Mouse (Mus musculus): ENCODE measurements around the gene Slfn8. TPM values are rescaled to one million over a fixed set of nuclear protein-coding genes. Genes with fewer than 3 reads are reported as not detected.

Slfn8 gene
- 0.36 and 0.39 TPM in 2 replicates for polyA plus RNA-seq (2015; fragmentation: Nextera tagmentation; extraction: Ambion mirVana)

DNA sequence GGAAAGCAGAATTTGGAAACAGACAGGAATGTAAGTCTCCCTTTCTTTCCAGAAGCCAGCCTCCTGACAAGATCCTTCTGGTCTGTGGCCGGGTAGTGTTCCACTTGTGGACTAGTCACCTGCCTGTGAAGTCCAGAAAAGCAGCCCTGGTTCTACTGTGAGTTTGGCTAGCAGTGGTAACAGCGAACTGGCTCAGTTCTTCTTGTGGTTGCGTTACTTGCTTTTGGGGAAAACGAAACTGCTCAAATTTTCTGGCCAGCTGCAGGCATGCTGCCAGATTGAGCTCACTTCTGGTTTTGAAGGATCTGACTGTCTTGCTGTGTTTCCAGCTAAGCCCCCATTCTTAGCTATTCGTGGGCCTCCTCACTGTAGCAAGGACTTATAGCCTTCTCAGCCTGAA is at the start of gene Slfn8:
TSS of gene Slfn8 (minus strand) at position 190 of the 400 bp plus-strand sequence.
- Histone ChIP-seq H3K4me3 (no peak within 1 kb of the TSS), H3K4me1 (no peaks in the 10 kb centered on the region), H3K36me3 (no peaks in the 10 kb centered on the region), H3K4me2 (replicated peaks) (no peak within 1 kb of the TSS), H3K9ac (no peak within 1 kb of the TSS), H3K9me3 (no peaks in the 10 kb centered on the region), H3K27ac (no peak within 1 kb of the TSS), H3K27me3 (no peaks in the 10 kb centered on the region)
- 66% methylated on average over 5 of the region's 5 CpGs for WGBS
- ATAC-seq (ENCODE audit: low FRiP score, low read depth): no peak

DNA sequence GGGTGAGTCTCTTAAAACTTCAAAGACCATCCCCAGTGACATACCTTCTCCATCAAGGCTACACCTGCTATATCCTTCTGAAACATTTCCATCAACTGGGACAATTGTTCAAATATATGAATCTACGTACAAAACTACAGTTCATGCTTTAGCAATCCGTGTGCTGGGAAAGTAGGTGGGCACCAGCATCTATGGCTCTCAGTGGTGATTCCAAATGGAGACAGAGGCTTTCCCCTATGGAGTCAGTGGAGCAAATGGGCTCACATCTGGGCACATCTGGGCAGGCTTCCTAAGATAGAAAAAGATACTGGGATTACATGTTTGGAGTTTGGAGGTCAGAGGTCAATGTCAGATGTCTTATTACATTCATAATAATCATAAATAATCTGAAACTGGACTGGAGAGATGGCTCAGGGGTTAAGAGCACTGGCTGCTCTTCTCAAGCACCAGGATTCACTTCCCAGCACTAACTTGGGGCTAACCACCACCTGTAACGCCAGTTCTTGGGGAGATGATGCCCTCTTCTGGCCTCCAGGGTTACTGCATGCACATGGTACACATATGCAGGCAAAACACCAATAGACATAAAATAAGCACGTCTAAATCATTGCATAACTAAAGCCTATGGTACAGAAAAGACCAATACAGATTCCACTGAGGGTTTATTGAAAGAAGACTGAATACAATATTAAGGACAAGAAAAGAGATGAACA is 47.5 kb upstream of the Slfn8 start:
- no peaks in the 10 kb centered on the region for H3K9me3 ChIP-seq
- WGBS: 70% methylated on average over 4 of the region's 4 CpGs
- H3K36me3 ChIP-seq: no peaks in the 10 kb centered on the region
- ATAC-seq (ENCODE audit: low FRiP score, low read depth): no peak
- no peak overlapping the region for H3K27ac ChIP-seq
- H3K9ac ChIP-seq: no peak overlapping the region
- peaks cover 11% of the 10 kb centered on the region; the same call in 1 of the 2 replicates for H3K27me3 ChIP-seq
- no peak overlapping the region for H3K4me2 ChIP-seq (replicated peaks)
- H3K4me3 ChIP-seq: no peak overlapping the region
- H3K4me1 ChIP-seq: peaks cover 2% of the 10 kb centered on the region; the same call in 1 of the 2 replicates

DNA sequence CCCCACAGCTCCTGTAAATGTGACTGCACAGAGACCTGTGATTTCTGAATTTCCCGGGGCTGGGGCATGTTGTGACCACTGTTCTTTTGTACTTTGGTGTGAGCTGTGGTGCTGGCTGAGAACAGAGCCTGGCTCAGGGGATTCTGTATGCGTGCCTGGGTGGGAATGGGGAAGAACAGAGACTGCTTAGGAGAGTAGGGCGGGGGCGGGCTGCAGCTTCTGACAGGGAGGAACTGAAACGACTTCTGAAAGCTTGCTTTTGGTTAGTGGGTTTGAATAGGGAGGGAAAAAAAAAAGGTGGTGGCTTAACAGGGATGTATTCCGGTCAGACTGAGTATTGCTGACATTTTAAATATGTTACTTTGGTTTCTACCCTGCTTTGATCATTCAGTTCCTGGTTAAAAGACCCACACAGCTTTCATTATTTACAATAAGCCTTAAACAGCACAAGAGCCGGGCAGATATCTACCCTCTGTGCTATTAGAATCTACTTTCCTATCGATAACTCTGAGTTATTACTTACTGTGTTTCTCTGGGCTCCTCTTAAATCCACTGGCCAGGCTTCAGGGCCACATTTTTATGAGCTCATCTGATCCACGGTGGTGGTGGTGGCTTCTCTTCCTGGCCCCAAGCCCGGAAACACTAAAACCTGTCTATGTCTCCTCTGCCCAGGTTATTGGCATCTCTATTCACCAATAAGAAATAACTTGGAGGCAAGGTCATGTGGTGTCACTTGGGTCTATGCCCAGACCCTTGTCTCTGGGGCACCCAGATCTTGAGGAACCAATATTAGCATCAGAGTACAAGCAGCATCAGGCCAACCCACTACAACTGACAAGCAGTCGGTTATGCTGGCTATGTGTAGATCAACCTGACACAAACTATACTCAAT is 46.3 kb upstream of the Slfn8 start:
- 46% methylated on average over 11 of the region's 11 CpGs for WGBS
- Histone ChIP-seq H3K4me2 (replicated peaks) (no peak overlapping the region), H3K27me3 (peaks cover 11% of the 10 kb centered on the region; the same call in 1 of the 2 replicates), H3K27ac (no peak overlapping the region), H3K9me3 (no peaks in the 10 kb centered on the region), H3K4me3 (no peak overlapping the region), H3K36me3 (no peaks in the 10 kb centered on the region), H3K9ac (no peak overlapping the region), H3K4me1 (peaks cover 2% of the 10 kb centered on the region; the same call in 1 of the 2 replicates)
- no peak for ATAC-seq (ENCODE audit: low FRiP score, low read depth)

DNA sequence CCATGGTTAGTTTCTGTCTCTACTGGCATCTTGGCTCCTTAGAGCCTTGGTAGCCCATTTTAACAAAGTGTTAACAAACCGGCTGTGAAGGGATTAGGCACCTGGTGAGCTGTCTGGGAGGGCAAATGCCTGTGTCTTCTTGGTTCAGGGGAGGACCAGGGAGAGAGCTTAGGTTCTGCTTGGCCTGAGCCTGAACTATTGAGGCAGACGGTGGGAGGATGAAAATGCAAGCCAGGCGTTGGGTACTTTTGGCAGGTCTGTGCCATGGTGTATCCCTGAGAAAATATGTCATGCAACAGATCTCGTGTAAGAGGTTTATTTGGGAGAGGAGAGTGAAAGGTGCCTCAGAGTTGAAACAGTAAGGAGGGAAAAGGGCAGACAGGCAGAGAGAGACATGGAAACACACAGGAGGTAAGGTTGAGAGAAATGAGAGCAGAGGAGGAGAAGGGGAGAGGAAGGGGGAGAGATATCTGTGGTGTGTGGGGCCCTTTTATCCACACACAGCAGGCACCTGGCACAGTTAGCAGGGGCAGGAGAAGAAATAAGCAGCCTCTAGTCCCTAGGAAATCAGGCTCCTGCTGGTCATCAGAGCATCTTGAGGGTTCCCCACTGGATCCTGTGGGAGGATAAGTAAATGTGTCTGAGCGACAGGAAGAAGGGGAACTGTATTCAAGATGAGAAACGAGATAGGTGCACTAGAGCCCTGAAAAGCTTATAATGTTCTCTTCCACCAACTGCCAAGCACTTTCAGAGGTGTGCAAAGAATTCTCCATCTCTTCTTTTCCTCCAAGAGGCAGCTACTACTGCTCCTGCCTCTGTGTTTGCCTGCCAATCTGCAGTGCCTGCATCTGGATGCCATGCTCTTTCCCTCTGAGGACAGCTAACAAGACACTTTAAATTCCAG is 45.1 kb upstream of the Slfn8 start:
- ATAC-seq (ENCODE audit: low FRiP score, low read depth): no peak
- Histone ChIP-seq H3K4me2 (replicated peaks) (no peak overlapping the region), H3K9me3 (no peaks in the 10 kb centered on the region), H3K27me3 (peaks cover 11% of the 10 kb centered on the region; the same call in 1 of the 2 replicates), H3K4me1 (peaks cover 2% of the 10 kb centered on the region; the same call in 1 of the 2 replicates), H3K27ac (no peak overlapping the region), H3K9ac (no peak overlapping the region), H3K36me3 (no peaks in the 10 kb centered on the region), H3K4me3 (no peak overlapping the region)
- WGBS: 22% methylated on average over 6 of the region's 6 CpGs

DNA sequence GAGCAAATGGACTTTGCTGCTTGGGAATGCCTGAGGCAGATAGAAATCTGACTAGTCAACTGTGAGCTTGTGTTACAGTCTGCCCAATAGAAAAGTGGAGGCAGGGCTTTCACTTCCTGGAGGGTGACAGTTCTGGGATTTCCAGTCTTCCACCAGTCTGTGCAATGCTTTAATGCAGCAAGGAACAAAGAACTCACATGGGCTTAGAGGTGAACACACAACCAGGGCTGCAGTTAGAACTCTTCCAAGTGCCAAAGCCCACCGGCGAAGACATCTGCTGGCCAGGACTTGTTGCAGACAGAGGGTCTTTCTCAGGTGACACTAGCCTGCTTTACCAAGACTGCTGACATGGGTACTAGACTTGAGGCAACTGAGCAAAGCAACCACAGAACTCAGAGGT is 44.3 kb upstream of the Slfn8 start, which contains the start of gene Slfn2:
TSS of gene Slfn2 (plus strand) at position 167 of the 400 bp plus-strand sequence.
- no peak within 1 kb of the TSS for H3K4me3 ChIP-seq
- no peak within 1 kb of the TSS for H3K27ac ChIP-seq
- H3K4me1 ChIP-seq: peaks cover 2% of the 10 kb centered on the region; the same call in 1 of the 2 replicates
- no peaks in the 10 kb centered on the region for H3K9me3 ChIP-seq
- peaks cover 11% of the 10 kb centered on the region; the same call in 1 of the 2 replicates for H3K27me3 ChIP-seq
- H3K9ac ChIP-seq: no peak within 1 kb of the TSS
- ATAC-seq (ENCODE audit: low FRiP score, low read depth): no peak
- H3K36me3 ChIP-seq: no peaks in the 10 kb centered on the region
- WGBS: 83% methylated on average over 2 of the region's 2 CpGs
- no peak within 1 kb of the TSS for H3K4me2 ChIP-seq (replicated peaks)

DNA sequence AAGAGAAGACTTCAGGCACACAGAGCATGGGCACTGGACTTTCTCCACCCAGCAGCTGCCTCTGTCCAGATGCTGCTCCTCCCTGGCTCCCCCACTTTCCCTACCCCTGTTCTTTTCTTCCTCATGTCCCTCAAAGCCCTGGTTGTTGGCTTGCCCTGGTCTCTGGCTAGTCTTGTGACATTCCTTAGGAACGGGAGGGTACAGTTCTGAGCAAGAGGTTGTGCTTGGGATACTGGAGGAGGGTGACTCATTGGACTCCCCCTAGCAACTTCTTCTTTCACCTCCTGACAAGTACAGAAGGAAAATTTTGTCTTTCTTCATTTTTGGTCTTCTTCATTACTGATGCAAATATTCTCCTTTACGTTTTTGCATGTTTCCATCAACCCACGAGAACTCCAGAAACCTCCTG is 43.3 kb upstream of the Slfn8 start:
- Histone ChIP-seq H3K27ac (no peak overlapping the region), H3K9me3 (no peaks in the 10 kb centered on the region), H3K4me3 (no peak overlapping the region), H3K4me1 (peaks cover 2% of the 10 kb centered on the region; the same call in 1 of the 2 replicates), H3K36me3 (no peaks in the 10 kb centered on the region), H3K9ac (no peak overlapping the region), H3K27me3 (peaks cover 11% of the 10 kb centered on the region; the same call in 1 of the 2 replicates), H3K4me2 (replicated peaks) (no peak overlapping the region)
- WGBS: 70% methylated on average over 3 of the region's 3 CpGs
- no peak for ATAC-seq (ENCODE audit: low FRiP score, low read depth)

DNA sequence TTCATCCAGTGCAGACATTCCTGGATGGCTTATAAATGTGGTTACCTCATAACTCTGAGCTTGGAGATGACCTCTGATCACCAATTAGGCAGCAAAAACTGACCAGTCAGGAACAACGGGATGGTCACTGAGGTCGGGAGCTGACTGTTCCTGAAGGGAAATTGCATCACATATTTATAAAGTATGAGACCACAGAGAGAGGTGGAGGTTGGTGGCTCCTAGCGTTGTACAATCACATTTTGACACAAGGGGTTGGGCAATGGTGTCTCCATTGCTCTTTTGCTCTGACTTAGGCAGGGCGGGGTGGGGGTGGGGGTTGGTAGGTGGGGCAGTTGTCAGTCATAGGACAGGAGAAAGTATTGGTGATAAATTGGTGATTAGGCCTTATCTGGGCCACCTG is 42.5 kb upstream of the Slfn8 start:
- H3K27ac ChIP-seq: no peak overlapping the region
- H3K4me2 ChIP-seq (replicated peaks): no peak overlapping the region
- whole genome bisulfite sequencing: 76% methylated on average over 4 of the region's 4 CpGs
- H3K27me3 ChIP-seq: peaks cover 11% of the 10 kb centered on the region; the same call in 1 of the 2 replicates
- ATAC-seq (ENCODE audit: low FRiP score, low read depth): no peak
- H3K4me1 ChIP-seq: peaks cover 2% of the 10 kb centered on the region; the same call in 1 of the 2 replicates
- H3K9ac ChIP-seq: no peak overlapping the region
- H3K36me3 ChIP-seq: no peaks in the 10 kb centered on the region
- no peaks in the 10 kb centered on the region for H3K9me3 ChIP-seq
- H3K4me3 ChIP-seq: no peak overlapping the region

DNA sequence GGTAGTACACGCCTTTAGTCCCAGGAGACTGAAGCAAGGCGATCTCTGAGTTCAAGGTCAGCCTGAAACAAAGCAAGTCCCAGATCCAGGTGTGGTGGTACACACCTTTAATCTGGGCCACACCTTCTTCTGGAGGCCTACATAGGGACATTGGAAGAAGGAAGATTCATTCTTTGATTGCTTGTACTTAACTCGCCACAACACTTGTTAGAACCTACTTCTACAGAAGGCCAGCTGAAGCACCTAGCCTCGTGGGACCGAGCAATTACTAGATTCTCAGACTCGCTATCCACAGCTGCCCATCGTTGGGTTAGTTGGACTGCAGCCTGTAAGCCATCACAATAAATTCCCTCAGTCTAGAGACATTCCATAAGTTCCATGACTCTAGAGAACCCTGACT is 41.2 kb upstream of the Slfn8 start:
- H3K9ac ChIP-seq: no peak overlapping the region
- H3K27ac ChIP-seq: no peak overlapping the region
- H3K27me3 ChIP-seq: peaks cover 11% of the 10 kb centered on the region; the same call in 1 of the 2 replicates
- H3K9me3 ChIP-seq: no peaks in the 10 kb centered on the region
- H3K4me2 ChIP-seq (replicated peaks): no peak overlapping the region
- WGBS: 79% methylated on average over 7 of the region's 7 CpGs
- H3K36me3 ChIP-seq: no peaks in the 10 kb centered on the region
- H3K4me3 ChIP-seq: no peak overlapping the region
- peaks cover 2% of the 10 kb centered on the region; the same call in 1 of the 2 replicates for H3K4me1 ChIP-seq
- no peak for ATAC-seq (ENCODE audit: low FRiP score, low read depth)

DNA sequence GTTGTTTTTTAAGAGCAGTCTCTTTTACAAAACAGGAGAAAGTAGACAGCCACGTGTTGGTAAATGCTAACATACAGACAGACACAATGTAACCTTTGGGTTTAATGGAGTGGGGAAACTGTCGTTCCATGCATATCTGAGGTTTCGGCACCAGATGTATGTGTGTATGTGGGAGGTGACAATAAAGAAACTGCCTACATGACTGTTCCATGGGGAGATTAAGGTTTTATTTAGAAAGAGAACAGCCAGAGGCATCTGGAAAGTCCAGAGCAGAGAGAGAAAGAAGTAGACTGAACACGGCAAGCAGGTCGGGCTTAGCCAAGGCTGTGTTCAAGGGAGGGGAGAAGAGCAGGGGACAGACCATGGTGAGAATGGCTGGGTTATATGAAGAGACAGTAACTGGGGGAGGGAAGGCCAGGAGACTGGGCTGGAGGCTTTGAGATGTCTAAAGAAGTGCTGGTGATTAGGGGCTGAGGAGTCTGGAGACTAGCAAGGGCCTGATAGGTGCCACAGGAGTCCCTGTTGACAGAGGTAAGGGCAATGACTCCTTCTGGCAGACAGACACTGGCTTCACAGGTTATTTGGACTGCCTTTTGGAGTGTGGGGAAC is 39.9 kb upstream of the Slfn8 start:
- ATAC-seq (ENCODE audit: low FRiP score, low read depth): no peak
- H3K9me3 ChIP-seq: no peaks in the 10 kb centered on the region
- H3K4me1 ChIP-seq: no peaks in the 10 kb centered on the region
- no peak overlapping the region for H3K4me3 ChIP-seq
- H3K27ac ChIP-seq: no peak overlapping the region
- no peaks in the 10 kb centered on the region for H3K36me3 ChIP-seq
- H3K4me2 ChIP-seq (replicated peaks): no peak overlapping the region
- H3K9ac ChIP-seq: no peak overlapping the region
- 58% methylated on average over 5 of the region's 5 CpGs for WGBS
- H3K27me3 ChIP-seq: 0 out of 2 replicates have a peak, but pooled peaks cover 5% of the 10 kb centered on the region

DNA sequence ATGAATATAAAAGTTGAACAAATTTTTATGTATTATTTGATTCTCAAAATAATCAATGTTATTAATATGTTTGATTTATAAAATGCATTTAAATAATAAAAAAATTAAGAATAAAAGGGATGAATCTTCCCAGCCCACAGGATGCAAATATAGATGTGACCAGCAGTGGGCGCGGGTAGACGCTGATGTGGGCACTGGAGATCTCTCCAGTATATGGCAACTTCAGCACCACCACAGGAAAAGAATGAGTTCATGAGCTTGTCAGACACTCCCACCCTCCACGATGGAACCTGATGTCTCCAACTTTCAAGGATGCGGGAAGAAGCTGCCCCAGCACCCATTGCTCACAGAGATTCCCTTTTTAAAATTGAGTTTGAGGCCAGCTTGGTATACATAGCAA is 37.3 kb upstream of the Slfn8 start:
- H3K4me3 ChIP-seq: no peak overlapping the region
- no peak overlapping the region for H3K9ac ChIP-seq
- H3K36me3 ChIP-seq: no peaks in the 10 kb centered on the region
- WGBS: 8% methylated on average over 5 of the region's 5 CpGs
- ATAC-seq (ENCODE audit: low FRiP score, low read depth): no peak
- no peak overlapping the region for H3K4me2 ChIP-seq (replicated peaks)
- H3K27me3 ChIP-seq: no peaks in the 10 kb centered on the region
- no peaks in the 10 kb centered on the region for H3K4me1 ChIP-seq
- no peak overlapping the region for H3K27ac ChIP-seq
- no peaks in the 10 kb centered on the region for H3K9me3 ChIP-seq

DNA sequence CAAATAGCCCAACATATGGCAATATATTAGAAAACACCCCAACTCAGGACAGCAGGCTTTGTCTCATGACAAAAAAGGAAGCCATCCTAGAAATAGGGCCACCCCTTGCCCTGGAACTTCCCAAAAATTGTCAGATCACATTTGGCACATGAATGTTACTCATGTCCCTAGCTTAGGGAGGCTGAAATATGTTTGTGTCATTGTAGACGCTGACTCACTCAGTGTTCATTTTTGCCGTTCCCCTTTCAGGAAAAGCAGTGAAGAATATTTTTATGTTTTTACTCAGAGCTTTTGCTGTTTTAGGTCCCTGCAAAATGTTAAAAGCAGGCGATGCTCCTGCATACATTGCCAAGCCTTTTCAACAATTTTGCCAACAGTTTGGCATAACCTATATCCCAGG is 25.0 kb upstream of the Slfn8 start:
- H3K4me2 ChIP-seq (replicated peaks): no peak overlapping the region
- H3K27ac ChIP-seq: no peak overlapping the region
- H3K9ac ChIP-seq: no peak overlapping the region
- ATAC-seq (ENCODE audit: low FRiP score, low read depth): no peak
- no peak overlapping the region for H3K4me3 ChIP-seq
- H3K27me3 ChIP-seq: no peaks in the 10 kb centered on the region
- H3K9me3 ChIP-seq: no peaks in the 10 kb centered on the region
- H3K4me1 ChIP-seq: no peaks in the 10 kb centered on the region
- WGBS: 85% methylated on average over 3 of the region's 3 CpGs
- no peaks in the 10 kb centered on the region for H3K36me3 ChIP-seq
